Mouse (Mus musculus): Measurements from ENCODE around the gene Dixdc1.

The Dixdc1 gene

DNA sequence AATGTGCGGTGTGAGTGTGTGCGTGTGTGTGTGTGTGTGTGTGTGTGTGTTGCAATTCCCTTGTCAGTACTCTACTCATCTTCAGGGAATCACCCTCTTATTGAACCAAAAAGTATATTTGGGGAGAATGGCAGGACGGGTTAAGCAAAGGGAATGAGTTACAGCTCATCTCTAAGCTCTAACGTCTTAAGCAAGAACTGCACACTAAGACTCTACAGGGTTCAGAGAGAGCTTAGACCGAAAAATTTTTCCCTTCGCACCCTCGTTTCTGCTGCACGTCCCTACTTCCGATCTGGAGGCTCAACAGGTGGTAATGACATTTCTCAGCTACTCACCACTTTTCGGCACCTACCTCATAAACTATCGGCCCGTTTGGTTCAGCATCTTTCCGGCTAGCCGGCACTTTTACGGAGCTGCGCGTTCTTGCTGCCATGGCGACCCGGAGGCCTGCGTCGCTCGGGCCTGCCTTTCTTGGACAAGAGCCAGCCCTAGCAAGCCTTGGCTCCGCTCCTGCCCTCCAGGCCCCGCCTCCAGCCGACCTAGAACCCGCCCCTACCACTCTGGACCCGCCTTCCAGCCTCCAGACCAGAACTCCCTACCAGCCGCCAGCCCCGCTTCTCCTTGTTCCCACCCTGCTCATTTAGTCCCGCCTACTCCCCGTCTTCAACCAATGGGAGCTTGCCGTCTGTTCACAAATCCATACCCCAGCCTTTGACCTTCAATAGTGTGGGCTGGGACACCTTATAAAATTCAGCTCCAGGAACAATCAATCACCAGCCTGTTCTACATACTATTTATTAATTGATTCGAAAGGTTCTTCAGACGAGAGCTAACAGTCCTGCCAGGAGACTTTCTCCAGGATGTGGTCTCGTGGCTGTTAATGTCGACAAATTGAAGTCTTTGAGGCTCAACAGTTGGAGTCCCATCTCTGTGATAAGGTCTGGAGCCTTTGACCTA lies at the start of gene Dixdc1:
TSS of gene Dixdc1 (minus strand) at position 604 of the 957 bp plus-strand sequence.
- peak; percentile 83 to 86 for DNase-seq (ENCODE audit: low spot score in 2 of 2)

GRCm38 (mm10) chr9:50782155-50782554 lies 42.8 kb upstream of the Dixdc1 start:
- no peak for DNase-seq (ENCODE audit: low spot score in 2 of 2)

GRCm38 (mm10) chr9:50776162-50776760 lies 36.9 kb upstream of the Dixdc1 start:
- no peak for DNase-seq (ENCODE audit: low spot score in 2 of 2)

DNA sequence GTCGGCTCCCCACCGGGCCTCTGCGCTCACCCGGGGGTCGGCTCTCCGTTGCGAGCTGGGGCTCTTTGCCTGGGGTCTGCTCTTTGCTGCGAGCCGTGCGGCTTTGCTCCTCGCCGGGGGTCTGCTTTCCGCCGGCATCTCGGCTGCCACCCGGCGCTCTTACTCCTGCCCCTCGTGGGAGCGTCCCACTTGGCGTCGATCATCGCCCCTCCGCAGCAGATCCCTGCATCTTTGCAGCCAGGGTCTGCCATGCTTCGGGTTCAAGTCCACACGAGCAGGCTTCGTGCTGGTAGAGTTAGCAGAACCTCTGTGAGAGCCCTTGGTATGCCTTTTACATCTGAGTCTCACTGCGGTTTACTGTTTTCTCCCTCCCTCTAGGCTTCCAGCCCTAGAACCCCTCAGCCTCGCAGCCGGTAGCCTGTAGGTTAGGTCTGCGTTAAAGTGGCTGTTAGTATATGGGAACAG lies 36.4 kb upstream of the Dixdc1 start:
- DNase-seq (ENCODE audit: low spot score in 2 of 2) = no peak

DNA sequence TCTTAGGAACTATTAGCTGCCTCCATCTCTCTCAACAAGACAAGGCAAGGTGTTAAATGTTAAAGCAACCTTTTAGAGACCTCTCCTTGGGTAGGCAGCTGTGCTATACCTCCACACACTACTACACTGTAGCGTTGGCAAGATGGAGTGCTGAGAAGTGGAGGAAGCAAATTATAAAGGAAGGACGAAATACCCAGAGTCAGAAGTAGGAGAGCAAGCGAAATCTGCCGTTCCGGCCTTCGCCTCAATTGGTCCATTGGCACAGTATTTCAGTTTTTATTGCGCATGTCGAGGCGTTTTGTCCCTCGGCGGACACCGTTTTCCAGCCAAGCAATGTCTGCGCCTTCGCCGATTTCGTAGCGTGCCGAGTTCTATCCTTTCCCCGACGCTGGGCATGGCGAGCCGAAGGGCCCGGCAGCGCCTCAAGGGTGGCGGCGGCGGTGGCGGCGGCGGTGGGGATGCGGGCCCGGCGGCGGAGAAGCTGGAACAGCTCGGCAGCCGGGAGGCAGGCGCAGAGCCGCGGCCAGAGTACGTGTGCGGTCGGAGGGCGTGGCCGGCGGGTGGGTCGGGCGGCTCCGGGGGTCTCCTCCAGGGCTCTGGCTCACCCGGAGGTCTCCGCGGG lies 35.8 kb upstream of the Dixdc1 start, which contains the start of the genes Alg9 and 1110032A03Rik:
TSS of gene Alg9 (plus strand) at position 29 of the 622 bp plus-strand sequence.
TSS of gene 1110032A03Rik (minus strand) at position 530 of the 622 bp plus-strand sequence.
- peak; percentile 82 to 84 for DNase-seq (ENCODE audit: low spot score in 2 of 2)

- no peak for DNase-seq (ENCODE audit: low spot score in 2 of 2)
Observed at GRCm38 (mm10) chr9:50774026-50774462, 34.7 kb upstream of the Dixdc1 start.

- no peak for DNase-seq (ENCODE audit: low spot score in 2 of 2)
Observed at GRCm38 (mm10) chr9:50770011-50770410, 30.7 kb upstream of the Dixdc1 start.

GRCm38 (mm10) chr9:50768107-50769002 lies 29.0 kb upstream of the Dixdc1 start, which contains the start of gene Fdxacb1:
TSS of gene Fdxacb1 (plus strand) at chr9:50768236.
- DNase-seq (ENCODE audit: low spot score in 2 of 2) = peak; percentile 98 to 99

GRCm38 (mm10) chr9:50767531-50768106 lies 28.3 kb upstream of the Dixdc1 start:
- no peak for DNase-seq (ENCODE audit: low spot score in 2 of 2)

- no peak for DNase-seq (ENCODE audit: low spot score in 2 of 2)
Observed at GRCm38 (mm10) chr9:50763331-50763730, 24.0 kb upstream of the Dixdc1 start.

GRCm38 (mm10) chr9:50761520-50762243 lies 22.4 kb upstream of the Dixdc1 start:
- DNase-seq (ENCODE audit: low spot score in 2 of 2) = no peak

DNA sequence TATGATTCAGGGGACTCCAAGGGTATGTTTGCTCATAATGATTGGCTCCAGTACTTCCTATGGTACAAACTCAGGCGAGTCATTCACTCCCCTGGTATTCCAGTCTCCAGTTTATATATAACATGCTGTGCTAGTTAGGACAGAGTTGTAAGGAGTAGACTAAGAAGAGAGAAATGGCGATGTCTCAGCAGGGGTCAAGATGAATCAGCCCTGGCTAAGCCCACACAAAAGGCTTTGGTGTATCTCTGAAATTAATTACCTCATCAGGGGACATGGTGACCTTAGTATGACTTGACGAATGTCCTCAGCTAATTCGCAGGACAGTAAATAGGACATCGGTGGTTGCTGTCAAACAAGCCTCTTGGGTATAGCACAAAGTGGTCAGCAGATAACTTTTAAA lies 17.4 kb upstream of the Dixdc1 start:
- no peak for DNase-seq (ENCODE audit: low spot score in 2 of 2)

DNA sequence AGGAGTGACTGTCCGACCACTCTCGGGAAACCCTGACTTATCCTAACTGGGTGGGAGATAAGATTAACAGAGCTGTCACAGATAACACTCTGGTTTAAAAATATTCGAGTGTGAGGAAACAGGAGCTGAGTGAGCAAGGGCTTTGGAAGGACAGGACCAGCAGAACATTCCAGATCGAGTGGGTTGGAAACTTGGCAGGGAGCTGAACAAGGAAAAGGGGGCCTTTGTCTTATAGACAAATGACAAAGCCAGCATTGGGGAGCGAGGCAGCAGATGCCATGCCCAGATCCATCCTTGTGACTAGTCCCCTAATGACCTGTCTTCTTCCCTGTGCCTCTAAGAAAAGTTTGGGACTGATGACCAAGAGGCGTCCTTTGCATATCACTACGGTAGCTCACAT lies 14.6 kb upstream of the Dixdc1 start:
- DNase-seq (ENCODE audit: low spot score in 2 of 2) = no peak

- DNase-seq (ENCODE audit: low spot score in 2 of 2) = peak; percentile 57 to 71
Observed at GRCm38 (mm10) chr9:50752784-50753615, 13.7 kb upstream of the Dixdc1 start.

- DNase-seq (ENCODE audit: low spot score in 2 of 2) = no peak
Observed at GRCm38 (mm10) chr9:50752054-50752602, 12.8 kb upstream of the Dixdc1 start, which contains the start of gene Hspb2. TSS of gene Hspb2 (minus strand) at chr9:50752354.

DNA sequence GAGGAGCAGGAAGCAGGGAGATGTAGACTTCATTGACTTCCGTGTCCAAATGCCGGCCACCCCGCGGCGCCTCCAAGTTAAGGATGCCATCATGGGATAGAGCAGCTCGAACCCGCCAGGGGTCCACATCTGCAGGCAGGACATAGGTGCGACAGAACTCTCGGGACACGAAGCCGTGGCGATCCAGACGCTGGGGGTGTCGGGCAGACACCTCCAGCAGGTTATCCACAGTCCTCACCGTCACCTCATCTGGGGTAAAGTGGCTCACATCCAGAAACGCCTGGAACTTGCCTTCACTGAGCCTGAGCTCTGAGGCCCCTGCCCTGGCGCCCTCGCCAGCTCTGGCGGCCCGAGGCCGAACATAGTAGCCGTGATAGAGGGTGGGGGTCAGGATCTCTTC lies 12.0 kb upstream of the Dixdc1 start, which contains the start of gene Cryab:
TSS of gene Cryab (plus strand) at position 3 of the 400 bp plus-strand sequence.
- DNase-seq (ENCODE audit: low spot score in 2 of 2) = no peak

DNA sequence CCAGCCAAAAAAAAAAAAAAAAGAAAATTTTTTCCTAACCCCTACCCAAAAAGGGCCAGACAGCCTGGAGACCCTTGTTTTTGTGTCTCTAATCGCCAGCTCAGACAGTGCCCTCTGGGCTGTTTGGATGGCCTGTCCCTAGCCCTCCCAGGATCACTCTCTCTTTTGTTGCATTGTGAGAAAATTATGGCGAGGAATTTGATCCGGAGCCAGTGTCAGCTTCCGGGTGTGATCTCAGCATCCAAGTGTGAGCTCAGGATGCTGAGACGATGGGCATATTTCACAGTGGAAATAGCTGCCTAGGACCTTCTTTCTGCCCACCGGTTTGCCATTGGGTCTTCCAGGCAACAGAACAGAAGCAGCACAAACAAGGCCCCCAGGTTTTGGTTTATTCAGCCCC lies 11.4 kb upstream of the Dixdc1 start:
- no peak for DNase-seq (ENCODE audit: low spot score in 2 of 2)

GRCm38 (mm10) chr9:50746214-50746677 lies 6.9 kb upstream of the Dixdc1 start, which contains the start of gene 2310030G06Rik:
TSS of gene 2310030G06Rik (minus strand) at chr9:50746536.
- DNase-seq (ENCODE audit: low spot score in 2 of 2) = no peak
